Mouse (Mus musculus) limb, embryonic 14.5 days (tissue): ENCODE results near the gene Epn3. TPM values are rescaled to one million over a fixed set of nuclear protein-coding genes. Genes with fewer than 3 reads are reported as not detected.

Source experiments
- ATAC-seq: fragments of 200-750 bp; cut with Nextera tagmentation; 2 replicates; pipeline ENCODE4 v1.8.0; 2017; ENCODE audit warnings: low read depth, moderate number of reproducible peaks, moderate TSS enrichment; ENCODE audit not compliant: low FRiP score
- DNase-seq: peaks from one replicate; pipeline ENCODE4 v3.0.0-alpha.2; 2015; ENCODE audit warnings: low spot score
- H3K27ac ChIP-seq: fragments of 300-500 bp; sonication (generic); replicated peaks from 2 replicates; pipeline ENCODE4 v1.5.1; 2014; ENCODE audit warnings: low read depth, mild to moderate bottlenecking, low read length, moderate library complexity, mixed read lengths
- H3K27me3 ChIP-seq: fragments of 300-500 bp; sonication (generic); 2 replicates; pipeline ENCODE4 v1.6.1; 2014; ENCODE audit warnings: low read length, mixed read lengths; ENCODE audit not compliant: control insufficient read depth, insufficient read depth
- H3K36me3 ChIP-seq: fragments of 300-500 bp; sonication (generic); 2 replicates; pipeline ENCODE4 v1.6.1; 2014; ENCODE audit warnings: mild to moderate bottlenecking, low read length, moderate library complexity, mixed read lengths; ENCODE audit not compliant: control insufficient read depth, insufficient read depth
- H3K4me1 ChIP-seq: fragments of 300-500 bp; sonication (generic); 2 replicates; pipeline ENCODE4 v1.6.1; 2014; ENCODE audit warnings: antibody characterized with exemption, low read length, mixed read lengths; ENCODE audit not compliant: control insufficient read depth, insufficient read depth
- H3K4me2 ChIP-seq: fragments of 300-500 bp; sonication (generic); replicated peaks from 2 replicates; pipeline ENCODE4 v1.6.1; 2014; ENCODE audit warnings: low read depth, mild to moderate bottlenecking, low read length, moderate library complexity; ENCODE audit not compliant: severe bottlenecking
- H3K4me3 ChIP-seq: fragments of 300-500 bp; sonication (generic); replicated peaks from 2 replicates; pipeline ENCODE4 v1.5.1; 2014; ENCODE audit warnings: low read length
- H3K9ac ChIP-seq: fragments of 300-500 bp; sonication (generic); 2 replicates; pipeline ENCODE4 v1.6.1; 2014; ENCODE audit warnings: mild to moderate bottlenecking, low read depth, low read length, moderate library complexity; ENCODE audit not compliant: severe bottlenecking
- H3K9me3 ChIP-seq: fragments of 300-500 bp; sonication (generic); 2 replicates; pipeline ENCODE4 v1.6.1; 2016; ENCODE audit warnings: low read length; ENCODE audit not compliant: control insufficient read depth
- POLR2A ChIP-seq: fragments of 200-500 bp; IDR thresholded peaks from 2 replicates; pipeline ENCODE4 v1.8.0; 2012; ENCODE audit warnings: inconsistent platforms, mild to moderate bottlenecking, moderate library complexity, borderline replicate concordance; ENCODE audit not compliant: insufficient read depth, insufficient read length; ENCODE audit errors: extremely low read depth
- WGBS: fragments of 180-500 bp; shearing (Covaris S2); extraction: QIAGEN DNeasy Blood & Tissue Kit; methylation state at CpG from one replicate; pipeline ENCODE4 v1.1.7; 2014; 5-methylcytosine and 5-hydroxymethylcytosine counted together
- polyA plus RNA-seq, 2 experiments: library from polyadenylated mRNA; depleted of rRNA in 1 of 2; stranded (reverse) in 1 of 2; unstranded in 1 of 2; fragments of >200 nt; fragmentation: Nextera tagmentation in 1 of 2; extraction: Ambion mirVana in 1 of 2; gene quantifications; 2 replicates each; pipeline versions ENCODE4 v1.2.1 to v1.2.3; 2012 to 2014

Gene Epn3
- polyA plus RNA-seq, 2 experiments: 3.0 to 3.5 TPM

GRCm38 (mm10) chr11:94513452-94513851 is 13.7 kb upstream of the Epn3 start:
- Histone ChIP-seq H3K9me3 (peaks cover 8% of the 10 kb centered on the region; the same call in 1 of the 2 replicates), H3K4me1 (peaks cover 2% of the 10 kb centered on the region; the same call in 1 of the 2 replicates), H3K9ac (no peak overlapping the region), H3K27ac (no peak overlapping the region), H3K36me3 (no peaks in the 10 kb centered on the region), H3K4me3 (no peak overlapping the region), H3K27me3 (no peaks in the 10 kb centered on the region), H3K4me2 (no peak overlapping the region)
- DNase-seq (no peak), ATAC-seq (no peak; the same call in 1 of the 2 replicates)
- WGBS: 33% methylated on average over 9 of the region's 9 CpGs
- TF ChIP-seq POLR2A: no peak

- no peaks in the 10 kb centered on the region for H3K27me3 ChIP-seq
- ATAC-seq: no peak
Measured at GRCm38 (mm10) chr11:94508976-94509375, 9.2 kb upstream of the Epn3 start.

GRCm38 (mm10) chr11:94501482-94501881 is 1.7 kb upstream of the Epn3 start:
- Histone ChIP-seq H3K9ac (no peak overlapping the region), H3K4me1 (peaks cover 31% of the 10 kb centered on the region), H3K4me2 (no peak overlapping the region), H3K4me3 (no peak overlapping the region), H3K36me3 (no peaks in the 10 kb centered on the region), H3K9me3 (no peaks in the 10 kb centered on the region), H3K27me3 (no peaks in the 10 kb centered on the region), H3K27ac (no peak overlapping the region)
- DNase-seq: no peak
- no peak for ATAC-seq
- WGBS: 68% methylated on average over 8 of the region's 8 CpGs
- no peak for TF ChIP-seq POLR2A

More at GRCm38 (mm10) chr11:94508976-94509375, 9.2 kb upstream of the Epn3 start:
- Histone ChIP-seq H3K27ac (no peak overlapping the region), H3K4me3 (no peak overlapping the region), H3K4me1 (peaks cover 2% of the 10 kb centered on the region; the same call in 1 of the 2 replicates), H3K9ac (no peak overlapping the region), H3K4me2 (no peak overlapping the region), H3K9me3 (peaks cover 8% of the 10 kb centered on the region; the same call in 1 of the 2 replicates), H3K36me3 (no peaks in the 10 kb centered on the region)
- no peak for TF ChIP-seq POLR2A
- WGBS: 92% methylated on average over 10 of the region's 10 CpGs
- no peak for DNase-seq

- no peak overlapping the region for H3K9ac ChIP-seq
- peak overlapping the region; percentile 39; the same call in 1 of the 2 replicates for H3K4me3 ChIP-seq
- H3K36me3 ChIP-seq: no peaks in the 10 kb centered on the region
- no peak overlapping the region for H3K27ac ChIP-seq
- TF ChIP-seq POLR2A: no peak
- WGBS: 21% methylated on average over 8 of the region's 8 CpGs
- H3K27me3 ChIP-seq: no peaks in the 10 kb centered on the region
- peak overlapping the region; percentile 79 for H3K4me2 ChIP-seq
- H3K9me3 ChIP-seq: no peaks in the 10 kb centered on the region
- no peak for DNase-seq
- no peak for ATAC-seq
- peaks cover 31% of the 10 kb centered on the region for H3K4me1 ChIP-seq
Measured at GRCm38 (mm10) chr11:94500362-94500761, 588 bp upstream of the Epn3 start.

GRCm38 (mm10) chr11:94499035-94499434 is 739 bp downstream of the Epn3 start:
- Histone ChIP-seq H3K4me2 (peak overlapping the region; percentile 79), H3K4me3 (peak overlapping the region; percentile 39), H3K27ac (no peak overlapping the region), H3K9me3 (no peaks in the 10 kb centered on the region), H3K4me1 (peaks cover 31% of the 10 kb centered on the region), H3K27me3 (no peaks in the 10 kb centered on the region), H3K36me3 (no peaks in the 10 kb centered on the region), H3K9ac (no peak overlapping the region; the same call in 1 of the 2 replicates)
- 4% methylated on average over 2 of the region's 2 CpGs for WGBS
- ATAC-seq: peak; percentile 21; the same call in 1 of the 2 replicates
- no peak for TF ChIP-seq POLR2A
- no peak for DNase-seq
